Mouse (Mus musculus): Measurements from ENCODE around the gene Enpp3. TPM values are rescaled to one million over a fixed set of nuclear protein-coding genes. Genes with fewer than 3 reads are reported as not detected.

The Enpp3 gene
- polyA plus RNA-seq (2015; fragmentation: Nextera tagmentation; extraction: Ambion mirVana) = 5.2 and 7.7 TPM in 2 replicates

- H3K9ac ChIP-seq (ENCODE audit: low read depth, low read length) = no peak within 1 kb of the TSS
- H3K9me3 ChIP-seq (replicated peaks; ENCODE audit: control insufficient read depth, low read length) = no peaks in the 10 kb centered on the region
- H3K36me3 ChIP-seq (ENCODE audit: control insufficient read depth, insufficient read depth) = no peaks in the 10 kb centered on the region
- H3K27me3 ChIP-seq (ENCODE audit: control insufficient read depth, insufficient read depth, low read depth, low read length) = no peaks in the 10 kb centered on the region
- no peak within 1 kb of the TSS for H3K27ac ChIP-seq (ENCODE audit: low read length)
- WGBS (ENCODE audit: insufficient replicate concordance) = 85% methylated on average over 1 of the region's 1 CpGs
- H3K4me3 ChIP-seq (ENCODE audit: low read depth, low read length) = no peak within 1 kb of the TSS
- no peak within 1 kb of the TSS for H3K4me2 ChIP-seq (ENCODE audit: low read depth, low read length)
- peaks cover 10% of the 10 kb centered on the region for H3K4me1 ChIP-seq (ENCODE audit: control insufficient read depth, low read depth, low read length)
- ATAC-seq (ENCODE audit: low read depth) = no peak
Observed at GRCm38 (mm10) chr10:24842676-24843075, at the start of gene Enpp3. Gene Enpp3 (minus strand): TSS chr10:24842823.

GRCm38 (mm10) chr10:24888343-24888742 lies 45.7 kb upstream of the Enpp3 start:
- no peak overlapping the region for H3K4me3 ChIP-seq (ENCODE audit: low read depth, low read length)
- H3K36me3 ChIP-seq (ENCODE audit: control insufficient read depth, insufficient read depth) = peaks cover 9% of the 10 kb centered on the region
- no peak overlapping the region for H3K4me2 ChIP-seq (ENCODE audit: low read depth, low read length)
- no peak for ATAC-seq (ENCODE audit: low read depth)
- H3K4me1 ChIP-seq (ENCODE audit: control insufficient read depth, low read depth, low read length) = no peaks in the 10 kb centered on the region
- no peak overlapping the region for H3K27ac ChIP-seq (ENCODE audit: low read length)
- H3K9ac ChIP-seq (ENCODE audit: low read depth, low read length) = no peak overlapping the region
- no peaks in the 10 kb centered on the region for H3K27me3 ChIP-seq (ENCODE audit: control insufficient read depth, insufficient read depth, low read depth, low read length)
- 93% methylated on average over 7 of the region's 7 CpGs for WGBS (ENCODE audit: insufficient replicate concordance)
- no peaks in the 10 kb centered on the region for H3K9me3 ChIP-seq (replicated peaks; ENCODE audit: control insufficient read depth, low read length)

- H3K27me3 ChIP-seq (ENCODE audit: control insufficient read depth, insufficient read depth, low read depth, low read length) = no peaks in the 10 kb centered on the region
- H3K4me2 ChIP-seq (ENCODE audit: low read depth, low read length) = no peak overlapping the region
- no peak overlapping the region for H3K9ac ChIP-seq (ENCODE audit: low read depth, low read length)
- 0 out of 2 replicates have a peak, but pooled peaks have one; percentile 13 for ATAC-seq (ENCODE audit: low read depth)
- H3K4me3 ChIP-seq (ENCODE audit: low read depth, low read length) = no peak overlapping the region
- WGBS (ENCODE audit: insufficient replicate concordance) = 77% methylated on average over 9 of the region's 9 CpGs
- no peaks in the 10 kb centered on the region for H3K9me3 ChIP-seq (replicated peaks; ENCODE audit: control insufficient read depth, low read length)
- peaks cover 20% of the 10 kb centered on the region for H3K36me3 ChIP-seq (ENCODE audit: control insufficient read depth, insufficient read depth)
- no peak overlapping the region for H3K27ac ChIP-seq (ENCODE audit: low read length)
- no peaks in the 10 kb centered on the region for H3K4me1 ChIP-seq (ENCODE audit: control insufficient read depth, low read depth, low read length)
Observed at GRCm38 (mm10) chr10:24886008-24886407, 43.4 kb upstream of the Enpp3 start.

- 71% methylated on average over 4 of the region's 4 CpGs for WGBS (ENCODE audit: insufficient replicate concordance)
- H3K9me3 ChIP-seq (replicated peaks; ENCODE audit: control insufficient read depth, low read length) = no peaks in the 10 kb centered on the region
- peaks cover 2% of the 10 kb centered on the region; the same call in 1 of the 2 replicates for H3K4me1 ChIP-seq (ENCODE audit: control insufficient read depth, low read depth, low read length)
- no peak overlapping the region for H3K9ac ChIP-seq (ENCODE audit: low read depth, low read length)
- no peak for ATAC-seq (ENCODE audit: low read depth)
- no peak overlapping the region for H3K4me3 ChIP-seq (ENCODE audit: low read depth, low read length)
- H3K27ac ChIP-seq (ENCODE audit: low read length) = no peak overlapping the region
- no peak overlapping the region for H3K4me2 ChIP-seq (ENCODE audit: low read depth, low read length)
- H3K36me3 ChIP-seq (ENCODE audit: control insufficient read depth, insufficient read depth) = peaks cover 32% of the 10 kb centered on the region
- H3K27me3 ChIP-seq (ENCODE audit: control insufficient read depth, insufficient read depth, low read depth, low read length) = no peaks in the 10 kb centered on the region
Observed at GRCm38 (mm10) chr10:24873624-24874023, 31.0 kb upstream of the Enpp3 start.

- H3K9me3 ChIP-seq (replicated peaks; ENCODE audit: control insufficient read depth, low read length) = no peaks in the 10 kb centered on the region
- WGBS (ENCODE audit: insufficient replicate concordance) = under 1% methylated on average over 36 of the region's 36 CpGs
- H3K27me3 ChIP-seq (ENCODE audit: control insufficient read depth, insufficient read depth, low read depth, low read length) = no peaks in the 10 kb centered on the region
- peak; percentile 100 for ATAC-seq (ENCODE audit: low read depth)
- H3K4me1 ChIP-seq (ENCODE audit: control insufficient read depth, low read depth, low read length) = peaks cover 2% of the 10 kb centered on the region; the same call in 1 of the 2 replicates
- peak within 1 kb of the TSS; percentile 83 for H3K4me3 ChIP-seq (ENCODE audit: low read depth, low read length)
- H3K9ac ChIP-seq (ENCODE audit: low read depth, low read length) = peak within 1 kb of the TSS; percentile 93
- peaks cover 10% of the 10 kb centered on the region for H3K36me3 ChIP-seq (ENCODE audit: control insufficient read depth, insufficient read depth)
- H3K27ac ChIP-seq (ENCODE audit: low read length) = peak within 1 kb of the TSS; percentile 60
- H3K4me2 ChIP-seq (ENCODE audit: low read depth, low read length) = peak within 1 kb of the TSS; percentile 70
Observed at GRCm38 (mm10) chr10:24869760-24870290, 27.2 kb upstream of the Enpp3 start, which contains the start of gene Med23. Gene Med23 (plus strand): TSS chr10:24869986.

- WGBS (ENCODE audit: insufficient replicate concordance) = 57% methylated on average over 6 of the region's 6 CpGs
- Histone ChIP-seq H3K4me1 (ENCODE audit: control insufficient read depth, low read depth, low read length) (no peaks in the 10 kb centered on the region; the same call in 1 of the 2 replicates), H3K27ac (ENCODE audit: low read length) (no peak overlapping the region), H3K27me3 (ENCODE audit: control insufficient read depth, insufficient read depth, low read depth, low read length) (no peaks in the 10 kb centered on the region), H3K9ac (ENCODE audit: low read depth, low read length) (no peak overlapping the region), H3K4me3 (ENCODE audit: low read depth, low read length) (no peak overlapping the region), H3K4me2 (ENCODE audit: low read depth, low read length) (no peak overlapping the region), H3K36me3 (ENCODE audit: control insufficient read depth, insufficient read depth) (no peaks in the 10 kb centered on the region), H3K9me3 (replicated peaks; ENCODE audit: control insufficient read depth, low read length) (no peaks in the 10 kb centered on the region)
- ATAC-seq (ENCODE audit: low read depth) = no peak
Observed at GRCm38 (mm10) chr10:24864434-24864833, 21.8 kb upstream of the Enpp3 start.

GRCm38 (mm10) chr10:24863146-24863545 lies 20.5 kb upstream of the Enpp3 start:
- Histone ChIP-seq H3K27ac (ENCODE audit: low read length) (no peak overlapping the region), H3K27me3 (ENCODE audit: control insufficient read depth, insufficient read depth, low read depth, low read length) (no peaks in the 10 kb centered on the region), H3K9me3 (replicated peaks; ENCODE audit: control insufficient read depth, low read length) (no peaks in the 10 kb centered on the region), H3K4me2 (ENCODE audit: low read depth, low read length) (no peak overlapping the region), H3K9ac (ENCODE audit: low read depth, low read length) (no peak overlapping the region), H3K4me3 (ENCODE audit: low read depth, low read length) (no peak overlapping the region), H3K4me1 (ENCODE audit: control insufficient read depth, low read depth, low read length) (no peaks in the 10 kb centered on the region), H3K36me3 (ENCODE audit: control insufficient read depth, insufficient read depth) (no peaks in the 10 kb centered on the region)
- no peak for ATAC-seq (ENCODE audit: low read depth)
- WGBS (ENCODE audit: insufficient replicate concordance) = 60% methylated on average over 2 of the region's 2 CpGs

- H3K9ac ChIP-seq (ENCODE audit: low read depth, low read length) = no peak overlapping the region
- H3K27ac ChIP-seq (ENCODE audit: low read length) = no peak overlapping the region
- no peak for ATAC-seq (ENCODE audit: low read depth)
- no peak overlapping the region for H3K4me3 ChIP-seq (ENCODE audit: low read depth, low read length)
- H3K36me3 ChIP-seq (ENCODE audit: control insufficient read depth, insufficient read depth) = no peaks in the 10 kb centered on the region
- H3K27me3 ChIP-seq (ENCODE audit: control insufficient read depth, insufficient read depth, low read depth, low read length) = no peaks in the 10 kb centered on the region
- H3K4me1 ChIP-seq (ENCODE audit: control insufficient read depth, low read depth, low read length) = peaks cover 10% of the 10 kb centered on the region
- no peaks in the 10 kb centered on the region for H3K9me3 ChIP-seq (replicated peaks; ENCODE audit: control insufficient read depth, low read length)
- WGBS (ENCODE audit: insufficient replicate concordance) = 46% methylated on average over 2 of the region's 2 CpGs
- H3K4me2 ChIP-seq (ENCODE audit: low read depth, low read length) = no peak overlapping the region
Observed at GRCm38 (mm10) chr10:24841998-24842397, 625 bp downstream of the Enpp3 start.

- H3K9ac ChIP-seq (ENCODE audit: low read depth, low read length) = no peak overlapping the region
- no peaks in the 10 kb centered on the region for H3K27me3 ChIP-seq (ENCODE audit: control insufficient read depth, insufficient read depth, low read depth, low read length)
- no peaks in the 10 kb centered on the region for H3K36me3 ChIP-seq (ENCODE audit: control insufficient read depth, insufficient read depth)
- peaks cover 10% of the 10 kb centered on the region for H3K4me1 ChIP-seq (ENCODE audit: control insufficient read depth, low read depth, low read length)
- H3K27ac ChIP-seq (ENCODE audit: low read length) = no peak overlapping the region
- no peak overlapping the region for H3K4me2 ChIP-seq (ENCODE audit: low read depth, low read length)
- no peak overlapping the region for H3K4me3 ChIP-seq (ENCODE audit: low read depth, low read length)
- peak; percentile 79 for ATAC-seq (ENCODE audit: low read depth)
- H3K9me3 ChIP-seq (replicated peaks; ENCODE audit: control insufficient read depth, low read length) = no peaks in the 10 kb centered on the region
- 69% methylated on average over 4 of the region's 4 CpGs for WGBS (ENCODE audit: insufficient replicate concordance)
Observed at GRCm38 (mm10) chr10:24840795-24841194, 1.8 kb downstream of the Enpp3 start.
